Mouse (Mus musculus) adrenal gland, adult 10 weeks (tissue): Measurements from ENCODE around the gene Fbln2. TPM values are rescaled to one million over a fixed set of nuclear protein-coding genes. Genes with fewer than 3 reads are reported as not detected.

ENCODE experiments used
- polyA plus RNA-seq: library from polyadenylated mRNA; stranded (reverse); fragments of 350-450 nt; fragmentation: Illumina TruSeq; extraction: RNeasy Lipid Tissue Mini Kit (QIAGEN cat#74804); gene quantifications from one replicate; pipeline ENCODE4 v1.2.3, GENCODE M21; 2014; ENCODE audit warnings: low read depth, low replicate concordance

Fbln2 gene
- 2.4 TPM for polyA plus RNA-seq

DNA sequence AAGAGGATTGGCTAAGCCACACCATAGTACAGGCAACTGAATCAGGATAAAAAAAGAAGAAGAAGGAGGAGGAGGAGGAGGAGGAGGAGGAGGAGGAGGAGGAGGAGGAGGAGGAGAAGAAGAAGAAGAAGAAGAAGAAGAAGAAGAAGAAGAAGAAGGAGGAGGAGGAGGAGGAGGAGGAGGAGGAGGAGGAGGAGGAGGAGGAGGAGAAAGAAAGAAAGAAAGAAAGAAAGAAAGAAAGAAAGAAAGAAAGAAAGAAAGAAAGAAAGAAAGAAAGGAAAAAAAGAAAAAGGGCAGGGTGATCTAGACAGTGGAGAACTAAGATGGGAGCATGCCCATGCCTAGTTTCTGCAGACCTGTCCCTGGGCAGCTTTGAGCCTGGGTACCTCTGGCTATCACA is at the start of gene Fbln2:
Gene Fbln2, plus strand, starts transcription at position 301 of the 400 bp plus-strand sequence.

Other genes starting within 250 kb of the Fbln2 start
- gene Iqsec1, start 223.8 kb upstream of the Fbln2 start, polyA plus RNA-seq: 38.1 TPM
- gene Nup210, start 95.6 kb upstream of the Fbln2 start, polyA plus RNA-seq: 0.52 TPM
- gene Hdac11, start 55.8 kb upstream of the Fbln2 start, polyA plus RNA-seq: 0.93 TPM
- not detected for gene Wnt7a, start 198.9 kb downstream of the Fbln2 start, polyA plus RNA-seq